Mouse (Mus musculus) left cerebral cortex, adult 2 months (tissue): ENCODE results near the gene Hoxa1. TPM values are rescaled to one million over a fixed set of nuclear protein-coding genes. Genes with fewer than 3 reads are reported as not detected.

Experiments used
- DNase-seq, 2 experiments: peaks; one replicate each; pipeline ENCODE4 v3.0.0; 2021 to 2022; ENCODE audit warnings: low spot score in 2 of 2, mixed read lengths in 1 of 2; ENCODE audit errors: extremely low spot score in 1 of 2
- H3K27ac ChIP-seq: fragments of 200-600 bp; 2 replicates; pipeline ENCODE4 v1.8.1; 2022
- H3K4me3 ChIP-seq: fragments of 200-600 bp; 2 replicates; pipeline ENCODE4 v1.8.1; 2022
- CTCF ChIP-seq: fragments of 200-600 bp; IDR thresholded peaks from 2 replicates; pipeline ENCODE4 v1.8.1; 2022; ENCODE audit warnings: antibody characterized with exemption, mild to moderate bottlenecking, moderate library complexity
- intact Hi-C: fragments of 180-260 bp; cut with DNase I; formaldehyde crosslinking; loops from one replicate; pipeline ENCODE4 v1.15.1; 2025
- total RNA-seq, 2 experiments: library from RNA; stranded (reverse); gene quantifications; 2 replicates each; pipeline ENCODE4 v1.2.3; 2021

Gene Hoxa1
- total RNA-seq, 2 experiments from 2014 or later, result not detected

DNA sequence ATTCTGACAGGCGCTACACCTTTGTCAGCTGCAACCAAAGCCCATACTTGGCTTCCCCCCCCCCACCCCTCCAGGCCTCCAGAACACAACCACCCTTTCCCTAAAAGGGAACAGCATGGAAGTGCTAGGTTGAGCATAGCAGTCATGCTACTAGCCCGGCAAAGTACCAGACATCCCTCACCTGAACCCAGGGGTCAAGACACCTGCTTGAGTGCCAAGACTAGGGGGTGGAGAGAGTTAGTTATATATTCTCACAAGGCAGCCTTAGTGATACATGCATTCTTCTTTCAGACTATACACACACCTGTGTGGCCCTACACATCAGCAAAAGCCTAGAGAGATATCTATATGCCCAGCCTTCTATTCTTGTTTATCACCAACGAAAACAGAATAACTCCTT lies 27.7 kb upstream of the Hoxa1 start:
- Histone ChIP-seq H3K27ac (no peak overlapping the region), H3K4me3 (no peak overlapping the region)
- no peak for DNase-seq
- no peak for TF ChIP-seq CTCF
- intact Hi-C loops, result no loop called here

DNA sequence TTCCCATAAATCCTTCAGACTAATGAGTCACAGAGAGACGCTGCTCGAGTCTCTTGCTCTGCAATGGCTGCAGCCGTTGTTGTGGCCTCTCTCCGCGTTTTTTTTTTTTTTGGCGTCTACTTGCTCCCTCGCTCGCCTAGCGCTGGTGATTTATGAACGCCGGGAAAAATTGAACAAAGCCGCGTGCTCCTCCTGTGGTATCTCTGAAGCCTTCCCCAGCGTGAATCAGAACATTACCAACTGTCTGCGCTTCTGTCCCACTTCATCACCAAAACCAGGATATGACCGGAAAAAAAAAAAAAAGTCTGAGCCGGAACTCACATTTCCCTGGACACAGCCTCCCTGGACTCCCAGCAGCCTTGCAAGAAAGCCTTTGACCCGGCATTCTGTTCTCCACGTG lies 27.1 kb upstream of the Hoxa1 start:
- Histone ChIP-seq H3K27ac (no peak overlapping the region), H3K4me3 (no peak overlapping the region)
- DNase-seq, result no peak
- no peak for TF ChIP-seq CTCF
- intact Hi-C loops, result no loop called here

DNA sequence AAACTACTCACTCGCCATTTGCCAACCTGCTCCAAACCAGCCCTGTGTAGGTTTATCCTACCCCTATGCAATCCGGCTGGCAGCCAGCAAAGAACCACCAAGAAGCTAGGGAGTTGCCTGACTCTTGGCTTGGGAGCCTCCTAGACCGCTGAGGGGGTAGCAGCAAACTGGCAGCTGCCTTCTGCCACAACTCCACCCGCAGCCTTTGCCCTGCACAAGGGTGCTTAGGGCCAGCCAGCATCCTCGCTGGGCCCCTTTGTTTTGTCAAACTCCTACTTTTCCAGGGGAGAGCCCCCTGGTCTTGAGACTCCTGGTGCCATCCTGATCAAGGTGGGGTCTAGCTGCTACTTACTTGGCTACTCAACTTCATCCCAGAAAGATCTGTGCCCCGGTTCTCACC lies 26.6 kb upstream of the Hoxa1 start:
- no peak overlapping the region for H3K4me3 ChIP-seq
- H3K27ac ChIP-seq, result no peak overlapping the region
- no peak for TF ChIP-seq CTCF

DNA sequence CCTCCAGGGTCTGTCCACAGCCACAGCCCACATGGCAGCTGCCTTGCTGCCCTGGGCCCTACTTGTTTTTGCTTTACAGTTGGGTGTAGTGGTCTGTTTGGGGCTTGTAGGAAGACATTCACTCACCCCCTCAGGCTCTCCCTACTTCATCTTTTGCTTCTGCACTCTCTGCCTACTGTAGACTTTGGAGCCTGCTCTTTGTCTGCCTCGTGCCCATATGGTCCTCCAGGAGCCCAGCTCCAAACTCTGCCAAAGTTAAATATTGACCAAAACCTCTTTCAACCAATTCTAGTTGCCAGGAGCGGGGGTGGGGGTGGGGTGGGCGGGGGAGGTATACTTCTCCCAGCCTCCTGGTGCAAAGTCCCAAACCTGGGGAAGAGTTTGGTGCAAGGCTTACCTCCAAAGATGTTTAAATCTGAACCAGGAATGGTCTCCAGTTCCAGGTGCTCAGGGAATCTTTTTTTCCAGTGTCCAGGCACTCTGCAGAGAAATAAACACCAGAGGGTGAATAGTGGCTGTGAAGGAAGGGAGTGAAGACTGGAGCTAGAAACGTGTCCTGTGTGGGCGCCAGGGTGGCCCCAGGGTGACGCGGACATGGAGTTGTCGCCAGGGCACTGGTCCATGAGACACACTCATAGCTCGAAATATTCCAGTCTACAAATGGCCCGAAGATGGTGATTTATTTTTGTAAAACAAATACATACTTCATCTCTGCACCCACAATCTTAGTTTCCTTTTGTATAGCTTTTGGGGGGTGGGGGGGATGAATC lies 25.4 kb upstream of the Hoxa1 start:
- intact Hi-C loops, result no loop called here
- TF ChIP-seq CTCF, result no peak
- Histone ChIP-seq H3K27ac (no peak overlapping the region), H3K4me3 (no peak overlapping the region)
- DNase-seq, result no peak

More for the DNA sequence above, 26.6 kb upstream of the Hoxa1 start:
- intact Hi-C loops, result no loop called here
- no peak for DNase-seq

DNA sequence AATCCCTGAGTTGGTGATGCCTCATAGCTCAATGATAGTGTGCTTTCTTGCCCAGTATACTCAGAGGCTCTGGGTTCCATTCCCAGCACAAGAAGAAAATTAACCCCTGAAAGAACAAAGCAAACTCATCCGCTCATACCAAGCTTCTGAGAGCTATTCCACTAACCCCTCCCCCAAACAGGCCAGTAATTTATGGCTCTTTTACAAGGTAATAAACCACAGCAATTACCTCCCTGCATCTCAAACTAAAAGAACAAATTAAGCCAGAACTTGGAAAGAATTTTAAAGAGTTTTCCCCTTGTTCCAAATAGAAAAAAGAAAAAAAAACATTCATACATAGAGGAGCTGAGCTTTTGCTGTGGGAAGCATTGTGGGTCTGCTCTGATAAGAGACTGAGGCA lies 24.7 kb upstream of the Hoxa1 start:
- no peak overlapping the region for H3K4me3 ChIP-seq
- no peak for TF ChIP-seq CTCF
- DNase-seq, result no peak
- H3K27ac ChIP-seq, result no peak overlapping the region
- intact Hi-C loops, result no loop called here

GRCm38 (mm10) chr6:52182030-52182429 lies 23.9 kb upstream of the Hoxa1 start:
- no peak overlapping the region for H3K4me3 ChIP-seq
- H3K27ac ChIP-seq, result no peak overlapping the region
- no peak for TF ChIP-seq CTCF
- intact Hi-C loops, result no loop called here
- no peak for DNase-seq

DNA sequence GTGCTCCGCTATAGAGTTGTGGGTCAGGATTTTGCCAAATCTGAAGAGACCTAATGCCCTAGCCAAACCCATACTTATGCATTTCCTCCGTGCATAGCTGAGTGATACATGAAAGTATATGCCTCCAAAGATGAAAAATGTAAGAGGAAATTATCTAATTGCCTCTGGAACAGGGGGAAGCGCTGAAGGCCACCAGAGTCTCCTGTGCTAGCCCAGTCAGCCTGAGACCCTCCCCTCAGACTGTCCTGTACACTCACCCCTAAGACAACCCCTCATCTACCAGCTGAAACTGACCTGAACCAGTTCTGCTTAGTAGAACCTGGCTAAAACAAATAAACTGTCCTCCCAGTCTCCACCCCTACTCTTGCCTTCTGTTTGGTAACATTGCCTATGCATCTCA lies 22.6 kb upstream of the Hoxa1 start:
- TF ChIP-seq CTCF, result no peak
- Histone ChIP-seq H3K27ac (no peak overlapping the region), H3K4me3 (no peak overlapping the region)
- intact Hi-C loops, result no loop called here
- no peak for DNase-seq

DNA sequence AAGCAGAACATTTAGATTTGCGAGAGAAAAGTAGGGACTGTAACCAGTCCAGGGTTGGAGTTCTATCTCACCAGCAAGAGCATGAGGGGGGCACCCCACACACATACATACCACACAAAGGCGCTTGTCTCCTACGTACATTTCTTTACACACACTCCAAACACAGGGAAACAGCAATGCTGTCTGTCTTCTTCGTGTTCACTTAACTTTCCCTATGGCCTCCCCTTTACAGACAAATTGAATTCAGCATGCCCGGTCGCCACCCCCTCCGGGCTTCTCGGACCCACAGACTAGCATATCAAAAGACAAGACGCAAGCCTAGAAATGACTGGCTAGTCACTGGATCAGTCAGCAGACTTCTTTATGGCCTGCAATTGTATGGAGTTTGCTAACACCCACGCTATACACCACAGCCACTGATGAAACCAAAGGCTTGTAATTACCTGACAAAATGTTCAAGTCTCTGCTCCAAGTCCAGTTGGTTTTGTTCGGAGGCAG lies 22.1 kb upstream of the Hoxa1 start:
- Histone ChIP-seq H3K27ac (no peak overlapping the region), H3K4me3 (no peak overlapping the region)
- no peak for TF ChIP-seq CTCF
- intact Hi-C loops, result no loop called here
- no peak for DNase-seq

- intact Hi-C loops, result no loop called here
- H3K27ac ChIP-seq, result no peak overlapping the region
- H3K4me3 ChIP-seq, result no peak overlapping the region
These were observed 21.6 kb upstream of the Hoxa1 start for GRCm38 (mm10) chr6:52179690-52180089.

DNA sequence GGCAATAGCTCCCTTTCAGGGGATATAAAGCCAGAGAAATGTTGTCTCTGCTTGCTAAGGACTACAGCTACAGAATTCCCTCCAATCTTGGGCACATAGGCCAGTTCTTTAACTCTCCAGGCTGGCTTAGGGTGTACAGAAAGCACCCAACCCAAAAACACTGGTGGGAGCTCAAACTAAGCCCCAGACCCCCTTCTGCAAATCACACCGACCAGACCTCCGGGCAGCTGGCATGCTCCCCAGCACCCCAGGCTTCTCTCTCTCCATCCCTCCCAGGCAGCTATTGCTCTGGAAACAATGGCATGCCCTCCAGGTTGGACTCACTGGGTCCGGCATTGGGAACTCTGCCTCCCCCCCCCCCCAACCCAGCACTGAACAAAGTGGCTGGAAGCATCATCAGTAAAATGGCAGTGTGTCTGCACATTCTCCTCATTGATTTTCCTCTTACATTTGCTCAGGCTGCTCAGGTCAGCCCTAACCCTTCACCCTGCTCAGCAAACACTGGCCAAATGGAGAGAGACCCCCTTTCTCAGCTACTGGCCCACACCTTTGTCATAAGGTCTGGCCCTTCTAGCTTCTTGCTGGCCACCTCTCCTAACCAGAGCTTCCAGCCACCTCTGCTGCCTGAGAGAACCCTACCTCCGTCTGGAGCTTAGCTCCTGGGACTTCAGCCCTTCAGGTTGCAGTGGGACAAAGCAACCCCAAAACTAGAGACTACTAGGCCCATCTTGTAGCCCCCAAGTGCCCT lies 21.0 kb upstream of the Hoxa1 start:
- intact Hi-C loops, result no loop called here

More at GRCm38 (mm10) chr6:52179690-52180089, 21.6 kb upstream of the Hoxa1 start:
- no peak for TF ChIP-seq CTCF
- no peak for DNase-seq

GRCm38 (mm10) chr6:52177806-52178205 lies 19.7 kb upstream of the Hoxa1 start:
- intact Hi-C loops, result no loop called here
- Histone ChIP-seq H3K27ac (no peak overlapping the region), H3K4me3 (no peak overlapping the region)
- TF ChIP-seq CTCF, result no peak
- no peak for DNase-seq

More for the DNA sequence above, 21.0 kb upstream of the Hoxa1 start:
- no peak for TF ChIP-seq CTCF
- no peak overlapping the region for H3K4me3 ChIP-seq
- no peak overlapping the region for H3K27ac ChIP-seq
- no peak for DNase-seq

- intact Hi-C loops, result no loop called here
- TF ChIP-seq CTCF, result no peak
- DNase-seq, result no peak
- no peak within 1 kb of the TSS for H3K4me3 ChIP-seq
- no peak within 1 kb of the TSS for H3K27ac ChIP-seq
These were observed 19.1 kb upstream of the Hoxa1 start, which contains the start of gene 5730596B20Rik for GRCm38 (mm10) chr6:52177061-52177735. Gene 5730596B20Rik (plus strand): TSS chr6:52177498.
